Mouse (Mus musculus): ENCODE data around the gene 4933415A04Rik. TPM values are rescaled to one million over a fixed set of nuclear protein-coding genes. Genes with fewer than 3 reads are reported as not detected.

Gene 4933415A04Rik
- total RNA-seq, 2 experiments from 2014 or later = 2.1 to 2.5 TPM

DNA sequence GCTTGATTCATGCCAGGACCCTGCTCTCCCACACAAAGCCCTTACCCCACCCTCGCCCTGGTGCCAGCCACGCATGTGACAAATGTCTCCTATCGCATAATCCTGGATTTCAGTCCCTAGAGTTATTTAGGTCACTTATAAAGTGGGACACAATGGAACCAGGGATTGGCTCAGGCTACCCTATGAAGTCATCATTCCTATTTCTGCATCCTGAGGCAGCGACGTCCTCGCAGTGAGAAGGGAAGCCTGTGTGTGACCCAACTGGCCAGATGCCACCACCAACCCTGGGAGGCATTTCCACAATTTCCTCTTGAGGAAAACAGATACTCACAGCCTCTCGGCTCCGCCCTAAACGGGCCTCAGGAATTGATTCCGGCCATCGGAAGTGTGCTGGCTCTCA, 17.2 kb upstream of the 4933415A04Rik start:
- no peak for DNase-seq (ENCODE audit: low spot score in 2 of 2)

- DNase-seq (ENCODE audit: low spot score in 2 of 2) = no peak
These were observed 11.8 kb upstream of the 4933415A04Rik start for GRCm38 (mm10) chr11:43575061-43575375.

GRCm38 (mm10) chr11:43575376-43576151, 11.3 kb upstream of the 4933415A04Rik start:
- DNase-seq (ENCODE audit: low spot score in 2 of 2) = no peak

- DNase-seq (ENCODE audit: low spot score in 2 of 2) = no peak
These were observed 8.9 kb upstream of the 4933415A04Rik start for GRCm38 (mm10) chr11:43577713-43578478.

- no peak for DNase-seq (ENCODE audit: low spot score in 2 of 2)
These were observed 1.4 kb upstream of the 4933415A04Rik start for GRCm38 (mm10) chr11:43585211-43586005.

DNA sequence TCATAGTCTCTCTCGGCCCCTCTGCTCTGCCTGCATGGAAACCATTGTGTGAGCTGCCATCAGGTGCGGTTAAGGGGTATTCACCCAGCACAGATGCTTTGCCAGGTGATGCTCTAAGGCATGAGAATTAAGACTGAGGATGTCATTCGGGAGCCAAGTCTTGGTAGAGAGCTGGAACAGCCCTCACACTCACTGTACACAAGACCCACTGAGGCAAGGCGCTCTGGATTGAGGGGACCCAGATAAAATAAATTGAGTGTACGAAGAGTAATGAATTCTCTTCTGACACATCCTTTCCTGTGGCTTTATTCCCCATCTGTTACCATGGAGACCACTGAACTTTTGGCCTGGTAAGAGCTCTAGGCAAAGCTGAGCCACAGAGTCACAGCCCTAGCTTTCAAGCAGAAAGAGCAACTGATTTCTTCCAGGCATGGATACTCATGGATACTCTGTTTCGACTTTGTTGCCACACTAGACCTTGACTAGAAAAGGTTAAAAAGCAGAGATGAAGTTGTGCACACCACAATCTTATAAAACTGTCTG, 2.8 kb downstream of the 4933415A04Rik start:
- no peak for DNase-seq (ENCODE audit: low spot score in 2 of 2)

DNA sequence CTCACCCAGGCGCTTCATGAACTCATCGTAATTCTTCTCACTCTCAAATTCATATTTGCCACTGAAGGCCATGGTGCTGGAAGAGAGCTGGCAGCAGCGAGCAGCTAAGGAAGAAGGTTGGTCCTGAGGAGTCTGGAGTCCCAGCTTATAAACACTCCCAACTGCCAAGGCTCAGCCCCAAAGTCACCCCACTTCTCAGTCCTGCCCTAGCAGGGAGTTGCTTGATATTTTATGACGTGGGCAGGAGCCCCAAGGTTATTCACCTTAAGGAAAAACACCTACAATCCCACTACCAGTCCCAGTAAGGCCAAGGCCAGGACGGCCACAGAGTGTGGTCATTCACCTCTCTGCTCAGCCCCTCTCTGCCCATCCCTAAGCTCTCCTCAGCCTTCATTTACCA, 14.6 kb downstream of the 4933415A04Rik start, which contains the start of gene Fabp6:
Fabp6 (minus strand) TSS at position 101 of the 400 bp plus-strand sequence.
- no peak for DNase-seq (ENCODE audit: low spot score in 2 of 2)

- DNase-seq (ENCODE audit: low spot score in 2 of 2) = no peak
These were observed 17.4 kb downstream of the 4933415A04Rik start for GRCm38 (mm10) chr11:43604207-43604606.

GRCm38 (mm10) chr11:43604891-43605290, 18.1 kb downstream of the 4933415A04Rik start:
- DNase-seq (ENCODE audit: low spot score in 2 of 2) = no peak

DNA sequence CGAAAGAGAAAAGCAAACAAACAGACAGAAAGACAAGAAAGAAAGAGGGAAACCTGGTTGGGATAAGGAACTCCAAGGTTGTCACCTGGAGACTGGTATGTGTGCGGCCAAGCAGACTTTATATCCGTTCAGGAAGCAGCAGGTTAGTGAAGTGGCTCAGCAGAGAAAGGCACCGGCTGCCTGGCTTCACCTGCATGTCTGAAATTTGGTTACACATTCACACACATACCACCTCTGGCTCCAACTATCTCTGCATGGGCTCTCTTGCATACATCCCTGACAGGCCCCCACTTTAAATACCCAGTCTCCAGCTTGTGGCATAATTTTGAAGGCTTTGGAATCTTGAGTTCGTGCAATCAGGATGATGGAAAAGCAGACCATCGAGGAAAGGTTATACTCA, 19.0 kb downstream of the 4933415A04Rik start:
- no peak for DNase-seq (ENCODE audit: low spot score in 2 of 2)

DNA sequence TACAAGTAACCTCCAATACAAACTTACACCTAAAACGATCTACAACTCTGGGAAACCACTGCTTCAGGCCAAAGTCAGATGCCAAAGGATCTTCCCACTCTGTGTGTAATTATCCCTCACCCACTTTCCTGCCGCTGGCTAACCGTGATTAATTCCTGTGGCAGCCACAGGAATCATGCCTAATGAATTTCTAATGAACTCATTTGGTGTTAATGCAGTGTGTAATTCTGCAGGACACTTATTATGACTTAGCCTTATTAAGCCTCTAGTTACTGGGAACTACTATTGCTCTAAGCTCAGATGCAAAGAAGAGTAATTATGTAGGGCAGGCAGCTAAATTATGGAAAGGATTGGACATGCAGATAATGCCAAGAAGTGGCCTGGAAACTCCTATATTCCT, 21.6 kb downstream of the 4933415A04Rik start:
- DNase-seq (ENCODE audit: low spot score in 2 of 2) = no peak

GRCm38 (mm10) chr11:43610006-43610661, 23.3 kb downstream of the 4933415A04Rik start:
- DNase-seq (ENCODE audit: low spot score in 2 of 2) = peak in 1 of 2 experiments; percentile 42

- no peak for DNase-seq (ENCODE audit: low spot score in 2 of 2)
These were observed 23.8 kb downstream of the 4933415A04Rik start for GRCm38 (mm10) chr11:43610662-43611033.

GRCm38 (mm10) chr11:43612834-43613488, 26.1 kb downstream of the 4933415A04Rik start:
- peak; percentile 78 to 83 for DNase-seq (ENCODE audit: low spot score in 2 of 2)

DNA sequence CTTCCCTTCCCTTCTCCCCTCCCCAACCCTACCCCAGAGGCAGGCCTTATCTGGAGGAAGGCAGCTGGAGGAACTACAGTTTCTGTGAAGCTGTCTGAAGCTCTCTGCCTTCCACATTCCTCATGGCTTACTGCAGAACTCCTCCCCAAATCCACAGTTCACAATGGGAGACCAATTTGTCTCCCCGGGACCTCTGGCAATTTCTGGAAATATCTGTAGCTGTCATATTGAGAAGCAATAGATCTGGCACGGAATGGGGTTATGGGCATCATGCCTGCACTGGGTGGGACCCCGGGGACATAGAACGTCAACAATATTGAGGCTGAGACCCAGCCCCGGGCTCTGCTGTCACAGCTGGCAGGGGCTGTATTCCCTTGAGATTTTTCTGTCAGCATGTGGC, 31.1 kb downstream of the 4933415A04Rik start:
- peak in 1 of 2 experiments; percentile 30 for DNase-seq (ENCODE audit: low spot score in 2 of 2)

GRCm38 (mm10) chr11:43618403-43618802, 31.6 kb downstream of the 4933415A04Rik start:
- DNase-seq (ENCODE audit: low spot score in 2 of 2) = peak in 1 of 2 experiments; percentile 36

DNA sequence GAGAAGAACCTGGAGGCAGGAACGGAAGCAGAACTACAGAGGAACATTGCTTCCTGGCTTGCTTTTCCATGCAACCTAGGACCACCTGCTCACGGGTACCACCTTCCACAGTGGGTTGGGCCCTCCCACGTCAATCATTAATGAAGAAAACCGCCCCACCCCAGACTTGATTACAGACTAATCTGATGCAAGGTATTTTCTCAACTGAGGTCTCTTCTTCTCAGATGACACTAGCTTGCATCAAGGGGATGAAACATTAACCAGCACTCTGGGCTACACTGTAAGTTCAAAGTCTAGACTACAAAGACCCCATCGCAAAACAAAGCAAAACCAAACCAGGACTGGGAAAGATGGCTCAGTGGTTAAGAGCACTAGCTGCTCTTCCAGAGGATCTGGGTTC, 34.9 kb downstream of the 4933415A04Rik start:
- DNase-seq (ENCODE audit: low spot score in 2 of 2) = no peak

DNA sequence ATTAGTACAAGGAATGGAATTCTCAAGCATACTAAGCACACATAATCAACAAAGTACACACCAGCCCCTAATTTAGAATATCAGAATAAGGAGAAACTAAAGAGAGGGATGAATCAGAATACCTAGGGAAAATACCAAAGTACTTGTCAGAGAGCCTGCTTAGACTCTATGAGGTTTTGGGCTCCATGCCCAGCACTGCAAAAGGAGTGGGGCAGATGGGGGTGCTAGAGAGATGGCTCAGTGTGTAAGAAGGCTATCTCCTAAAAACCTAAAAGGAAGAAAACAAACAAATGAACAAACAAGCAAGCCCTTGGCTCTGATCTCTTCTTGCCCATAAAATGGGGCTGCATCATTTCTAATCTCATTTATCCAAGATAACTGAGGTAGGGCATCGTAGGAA, 37.5 kb downstream of the 4933415A04Rik start:
- peak in 1 of 2 experiments; percentile 40 for DNase-seq (ENCODE audit: low spot score in 2 of 2)

- peak in 1 of 2 experiments; percentile 54 for DNase-seq (ENCODE audit: low spot score in 2 of 2)
These were observed 39.6 kb downstream of the 4933415A04Rik start for GRCm38 (mm10) chr11:43626300-43626926.
